Mouse (Mus musculus) yolk sac, embryonic 10.5 days (tissue): ENCODE results near the gene Olfr493.

Experiments
- DNase-seq: peaks from one replicate; pipeline ENCODE4 v3.0.0-alpha.2; 2017; ENCODE audit warnings: low spot score

The Olfr493 gene

DNA sequence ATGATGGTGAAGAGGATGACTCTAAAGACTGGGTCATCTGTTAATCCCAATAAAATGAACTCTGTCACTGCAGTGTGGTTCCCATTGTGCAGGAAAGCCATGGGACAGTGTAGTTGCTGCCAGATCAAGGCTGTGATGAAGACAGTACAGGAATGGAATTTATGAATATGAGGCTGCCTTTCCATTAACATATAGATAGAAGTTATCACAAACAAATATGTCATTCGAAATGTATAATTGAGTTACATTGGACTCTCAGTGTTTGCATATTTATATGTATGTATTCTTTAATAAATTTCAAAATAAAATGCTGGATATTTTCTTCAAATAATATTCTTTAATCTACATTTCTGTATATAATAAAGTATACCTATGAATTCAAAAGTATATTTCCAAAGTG is at the start of gene Olfr493:
Gene Olfr493 (minus strand): TSS at position 101 of the 400 bp plus-strand sequence.
- DNase-seq: no peak

DNA sequence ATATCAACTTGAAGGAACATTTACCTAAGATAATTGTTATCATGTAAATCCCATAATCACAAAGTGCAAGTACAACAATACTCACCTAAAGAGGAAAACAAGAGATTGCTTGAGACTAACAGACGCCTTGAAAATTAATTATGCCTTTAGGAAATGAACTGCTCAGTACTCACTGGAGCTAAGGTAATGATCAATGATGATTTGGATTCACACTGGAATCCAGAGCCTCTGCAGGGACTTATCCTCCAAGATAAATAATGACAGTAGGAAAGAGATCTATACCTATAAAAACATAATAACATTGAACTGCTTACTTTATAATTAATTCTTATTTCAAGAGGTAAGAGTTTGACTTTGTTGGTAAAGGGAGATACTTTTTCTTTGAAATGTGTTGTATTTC is 46.1 kb upstream of the Olfr493 start, which contains the start of gene Olfr495:
Gene Olfr495 (plus strand): TSS at position 301 of the 400 bp plus-strand sequence.
- DNase-seq: no peak

- DNase-seq: no peak
Measured at GRCm38 (mm10) chr7:108365035-108365434, 18.3 kb upstream of the Olfr493 start, which contains the start of gene Olfr494. Olfr494 (plus strand) TSS chr7:108365335.

DNA sequence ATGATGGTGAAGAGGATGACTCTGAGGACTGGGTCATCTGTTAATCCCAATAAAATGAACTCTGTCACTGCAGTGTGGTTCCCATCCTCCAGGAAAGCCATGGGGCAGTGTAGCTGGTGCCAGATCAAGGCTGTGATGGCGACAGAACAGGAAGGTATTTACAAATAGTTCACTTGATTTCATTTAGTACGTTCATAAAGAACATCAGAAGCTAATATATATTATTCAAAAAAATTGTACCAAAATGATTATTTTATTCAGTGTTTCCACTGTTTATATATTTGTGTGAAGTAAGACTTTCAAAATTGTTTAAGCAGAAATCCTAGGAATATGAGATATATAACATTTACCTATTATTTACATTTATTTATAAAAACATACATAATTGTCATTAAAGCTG is 23.2 kb downstream of the Olfr493 start, which contains the start of gene Olfr492:
Gene Olfr492 (minus strand): TSS at position 101 of the 400 bp plus-strand sequence.
- DNase-seq: no peak

GRCm38 (mm10) chr7:108313151-108313550 is 33.6 kb downstream of the Olfr493 start, which contains the start of gene Olfr491:
Olfr491 (plus strand) TSS chr7:108313451.
- DNase-seq: no peak
